Mouse (Mus musculus) neural tube, embryonic 12.5 days (tissue): ENCODE data around the gene Avil. TPM values are rescaled to one million over a fixed set of nuclear protein-coding genes. Genes with fewer than 3 reads are reported as not detected.
A peak's percentile ranks its signal among the peaks of the same experiment; 100 is the strongest.

Experiments
- ATAC-seq: fragments of 200-750 bp; cut with Nextera tagmentation; 2 replicates; pipeline ENCODE4 v1.8.0; 2017; ENCODE audit warnings: low read depth, mild to moderate bottlenecking, moderate TSS enrichment, moderate library complexity; ENCODE audit not compliant: low FRiP score
- H3K27ac ChIP-seq: fragments of 300-500 bp; sonication (generic); 2 replicates; pipeline ENCODE4 v1.5.1; 2016
- H3K27me3 ChIP-seq: fragments of 300-500 bp; sonication (generic); replicated peaks from 2 replicates; pipeline ENCODE4 v1.6.1; 2016; ENCODE audit warnings: mild to moderate bottlenecking
- H3K36me3 ChIP-seq: fragments of 300-500 bp; sonication (generic); 2 replicates; pipeline ENCODE4 v1.6.1; 2016; ENCODE audit warnings: mild to moderate bottlenecking
- H3K4me1 ChIP-seq: fragments of 300-500 bp; sonication (generic); 2 replicates; pipeline ENCODE4 v1.6.1; 2016
- H3K4me2 ChIP-seq: fragments of 300-500 bp; sonication (generic); replicated peaks from 2 replicates; pipeline ENCODE4 v1.6.1; 2016; ENCODE audit warnings: mild to moderate bottlenecking
- H3K4me3 ChIP-seq: fragments of 300-500 bp; sonication (generic); 2 replicates; pipeline ENCODE4 v1.5.1; 2016
- H3K9ac ChIP-seq: fragments of 300-500 bp; sonication (generic); 2 replicates; pipeline ENCODE4 v1.6.1; 2016; ENCODE audit warnings: mild to moderate bottlenecking
- H3K9me3 ChIP-seq: fragments of 300-500 bp; sonication (generic); 2 replicates; pipeline ENCODE4 v1.6.1; 2016; ENCODE audit warnings: mild to moderate bottlenecking
- WGBS: fragments of 180-500 bp; shearing (Covaris S2); methylation state at CpG from one replicate; pipeline ENCODE4 v1.1.7; 2016; 5-methylcytosine and 5-hydroxymethylcytosine counted together
- polyA plus RNA-seq: library from polyadenylated mRNA; unstranded; fragments of >200 nt; fragmentation: Nextera tagmentation; extraction: Ambion mirVana; gene quantifications from 2 replicates; pipeline ENCODE4 v1.2.1, GENCODE M21; 2016

The Avil gene
- polyA plus RNA-seq, 1 experiment from 2014 or later = 10.0 TPM

DNA sequence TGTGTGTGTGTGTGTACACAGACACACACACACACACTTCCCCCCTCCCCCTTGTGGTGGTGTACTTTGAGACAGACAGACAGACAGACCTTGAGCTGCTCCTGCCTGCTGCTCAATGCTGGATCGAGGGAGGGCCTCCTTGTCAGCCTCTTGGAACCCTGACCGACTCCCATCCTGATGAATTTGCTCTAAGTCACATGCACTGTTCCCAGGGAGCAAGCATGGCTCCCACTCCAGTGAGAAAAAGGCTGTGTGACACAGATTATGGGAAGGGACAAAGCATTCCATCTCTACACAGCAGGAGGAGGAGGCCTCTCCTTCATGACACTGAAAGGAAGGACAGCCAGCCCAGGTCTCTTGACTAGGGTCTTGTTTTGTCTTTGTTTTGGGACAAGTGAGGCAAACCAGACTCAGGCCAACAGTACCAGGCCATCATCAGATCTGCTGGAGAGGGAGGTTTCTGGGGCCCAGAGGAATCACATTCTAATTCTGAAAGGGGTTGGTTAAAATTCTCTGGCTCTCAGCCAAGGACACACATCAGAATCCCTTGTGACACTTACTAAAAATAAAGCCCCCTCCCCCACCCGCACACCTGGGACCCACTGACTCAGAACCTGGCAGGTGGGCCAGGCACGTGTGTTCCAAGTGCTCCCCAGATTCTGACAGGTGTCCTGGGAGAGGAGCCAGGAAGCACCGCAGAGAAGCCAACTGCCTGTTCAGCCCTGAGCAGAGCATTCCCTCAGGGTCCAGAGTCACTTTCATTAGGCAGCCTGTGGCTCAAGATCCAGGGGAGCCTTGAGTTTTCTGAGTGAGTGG, 16.1 kb upstream of the Avil start:
- ATAC-seq = no peak
- Histone ChIP-seq H3K9me3 (no peaks in the 10 kb centered on the region), H3K36me3 (peaks cover 4% of the 10 kb centered on the region), H3K4me3 (no peak overlapping the region), H3K27ac (no peak overlapping the region), H3K9ac (no peak overlapping the region), H3K4me1 (peaks cover 82% of the 10 kb centered on the region), H3K27me3 (no peaks in the 10 kb centered on the region; the same call in 1 of the 2 replicates), H3K4me2 (peak overlapping the region; percentile 93)
- 46% methylated on average over 5 of the region's 5 CpGs for WGBS

DNA sequence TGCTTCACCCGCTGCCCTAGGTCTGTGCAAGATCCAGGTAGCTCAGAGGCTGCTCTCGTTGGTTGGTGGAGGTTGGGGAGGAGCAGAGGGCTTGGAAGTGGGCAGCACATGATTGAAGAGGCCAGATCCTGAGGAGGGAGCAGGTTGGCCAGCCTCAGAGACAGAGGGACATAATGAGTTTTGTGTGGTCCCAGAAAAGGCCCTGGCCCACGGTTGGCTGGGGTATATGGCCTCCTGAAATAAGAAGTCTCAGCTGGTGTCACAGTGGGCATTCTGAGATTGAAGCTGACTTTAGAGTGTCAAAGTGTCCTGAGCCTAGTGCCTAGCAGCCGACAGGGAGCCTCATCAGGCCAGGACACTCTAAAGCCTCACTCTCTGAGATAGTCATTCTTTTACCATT, 15.4 kb upstream of the Avil start:
- H3K4me3 ChIP-seq = no peak overlapping the region
- ATAC-seq = no peak
- H3K4me1 ChIP-seq = peaks cover 79% of the 10 kb centered on the region
- H3K36me3 ChIP-seq = peaks cover 4% of the 10 kb centered on the region
- H3K9me3 ChIP-seq = no peaks in the 10 kb centered on the region
- H3K27ac ChIP-seq = no peak overlapping the region
- H3K4me2 ChIP-seq = no peak overlapping the region
- 79% methylated on average over 4 of the region's 4 CpGs for WGBS
- H3K9ac ChIP-seq = no peak overlapping the region
- no peaks in the 10 kb centered on the region; the same call in 1 of the 2 replicates for H3K27me3 ChIP-seq

DNA sequence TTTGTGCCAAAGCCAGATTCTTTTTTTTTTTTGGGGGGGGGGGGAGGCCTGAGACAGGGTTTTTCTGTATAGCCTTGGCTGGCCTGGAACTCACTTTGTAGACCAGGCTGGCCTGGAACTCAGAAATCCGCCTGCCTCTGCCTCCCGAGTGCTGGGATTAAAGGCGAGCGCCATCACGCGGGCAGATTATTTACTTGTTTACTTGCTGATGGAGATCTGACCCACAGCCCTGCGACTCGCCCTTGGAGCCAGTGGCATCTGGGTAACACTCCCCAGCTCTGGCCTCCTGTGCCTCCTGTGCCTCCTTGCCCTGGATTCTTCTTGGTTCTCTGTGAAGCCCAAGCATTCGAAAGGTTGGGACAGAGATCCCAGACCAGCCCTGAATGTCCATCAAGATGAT, 14.9 kb upstream of the Avil start:
- H3K4me1 ChIP-seq = peaks cover 76% of the 10 kb centered on the region
- no peak overlapping the region for H3K4me3 ChIP-seq
- H3K9ac ChIP-seq = no peak overlapping the region
- peaks cover 4% of the 10 kb centered on the region for H3K36me3 ChIP-seq
- H3K4me2 ChIP-seq = no peak overlapping the region
- no peak for ATAC-seq
- no peaks in the 10 kb centered on the region for H3K9me3 ChIP-seq
- WGBS = 99% methylated on average over 9 of the region's 9 CpGs
- no peak overlapping the region for H3K27ac ChIP-seq
- no peaks in the 10 kb centered on the region; the same call in 1 of the 2 replicates for H3K27me3 ChIP-seq

- H3K4me3 ChIP-seq = no peak overlapping the region
- peak overlapping the region; percentile 32; the same call in 1 of the 2 replicates for H3K4me2 ChIP-seq
- H3K27me3 ChIP-seq = no peaks in the 10 kb centered on the region; the same call in 1 of the 2 replicates
- no peak overlapping the region for H3K27ac ChIP-seq
- ATAC-seq = no peak; the same call in 1 of the 2 replicates
- H3K9me3 ChIP-seq = no peaks in the 10 kb centered on the region
- H3K4me1 ChIP-seq = peaks cover 76% of the 10 kb centered on the region
- H3K36me3 ChIP-seq = peaks cover 4% of the 10 kb centered on the region
- WGBS = 59% methylated on average over 4 of the region's 4 CpGs
- H3K9ac ChIP-seq = peak overlapping the region; percentile 38; the same call in 1 of the 2 replicates
These were observed 14.0 kb upstream of the Avil start for GRCm38 (mm10) chr10:126986541-126986961.

DNA sequence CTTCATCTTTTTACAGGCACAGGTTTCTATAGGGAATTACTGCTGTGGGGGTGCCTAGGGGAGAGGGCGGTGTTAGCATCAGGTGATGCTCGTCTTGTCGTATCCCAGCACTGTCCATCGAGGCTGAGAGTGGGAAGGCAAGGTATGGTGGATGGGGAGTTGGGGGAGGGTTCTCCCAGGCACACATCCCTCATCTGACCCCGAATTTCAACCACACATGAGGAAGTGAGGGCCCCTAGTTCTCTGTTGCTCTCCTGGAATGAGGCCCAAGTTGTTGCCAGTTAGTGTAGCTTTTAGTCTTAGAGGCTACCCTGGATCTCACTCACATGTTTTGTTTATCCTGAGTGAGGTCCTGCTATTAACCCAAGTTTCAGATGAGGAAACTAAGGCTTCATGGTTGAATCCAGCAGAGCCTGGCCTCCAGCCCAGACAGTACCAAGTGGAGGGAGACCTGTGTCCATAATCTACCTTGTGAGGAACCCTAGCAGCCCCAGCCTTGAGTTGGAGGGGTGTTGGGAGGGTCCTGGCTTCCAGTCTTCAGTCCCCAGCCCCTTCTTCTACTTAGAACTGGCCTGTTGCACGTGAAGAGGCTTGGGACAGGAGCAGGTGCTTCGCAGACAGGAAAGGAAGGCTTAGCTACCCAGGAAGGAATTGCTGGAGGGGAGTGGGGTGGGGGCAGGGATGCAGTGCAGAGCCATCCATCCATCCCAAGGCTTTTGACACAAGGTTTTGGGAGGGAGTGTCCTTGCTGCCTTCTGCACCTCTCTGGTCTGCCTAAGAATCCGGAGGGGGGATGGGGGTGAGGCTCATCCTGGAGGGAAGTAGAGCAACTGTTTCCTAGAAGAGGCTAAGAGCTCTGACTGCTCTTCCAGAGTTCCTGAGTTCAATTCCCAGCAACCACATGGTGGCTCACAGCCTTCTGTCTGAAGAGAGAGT, 13.1 kb upstream of the Avil start:
- peak overlapping the region; percentile 32; the same call in 1 of the 2 replicates for H3K4me2 ChIP-seq
- no peak overlapping the region for H3K9ac ChIP-seq

DNA sequence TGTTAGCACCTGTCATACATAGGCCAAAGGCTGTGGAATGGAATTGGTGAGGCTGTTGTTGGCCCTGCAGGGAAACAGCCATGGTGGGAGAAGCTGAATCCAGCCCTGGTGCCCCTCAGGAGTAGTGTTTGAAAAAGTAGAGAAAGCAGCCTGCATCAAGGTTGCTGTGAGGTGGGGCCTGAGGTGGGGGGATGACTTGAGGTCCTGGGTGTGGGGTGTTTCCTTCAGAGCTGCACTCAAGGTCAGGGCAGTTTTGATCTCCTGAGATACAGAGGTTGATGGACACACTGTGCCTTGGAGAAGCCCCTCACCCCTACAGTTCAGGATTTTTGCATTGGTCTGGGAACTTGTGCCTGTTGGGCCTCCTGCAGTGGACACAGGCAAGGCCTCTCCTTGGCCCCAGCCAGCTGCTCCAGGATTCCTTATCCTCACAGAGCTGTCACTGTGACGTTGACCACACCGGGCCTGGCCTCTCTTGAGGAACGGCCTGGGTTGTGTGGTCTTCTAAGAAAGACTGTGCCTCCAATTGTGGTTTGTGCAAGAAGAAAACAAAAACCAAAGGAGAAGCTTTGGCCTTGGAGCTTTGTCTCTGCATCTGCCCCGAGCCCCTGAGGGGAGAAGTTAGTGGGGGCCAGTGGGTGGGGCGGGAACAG, 11.9 kb upstream of the Avil start:
- peaks cover 56% of the 10 kb centered on the region for H3K4me1 ChIP-seq
- H3K27ac ChIP-seq = no peak overlapping the region
- H3K27me3 ChIP-seq = no peaks in the 10 kb centered on the region; the same call in 1 of the 2 replicates
- peaks cover 19% of the 10 kb centered on the region for H3K36me3 ChIP-seq
- 75% methylated on average over 5 of the region's 5 CpGs for WGBS
- ATAC-seq = no peak
- H3K4me2 ChIP-seq = no peak overlapping the region
- no peak overlapping the region for H3K4me3 ChIP-seq
- no peak overlapping the region for H3K9ac ChIP-seq
- H3K9me3 ChIP-seq = no peaks in the 10 kb centered on the region

More for the DNA sequence above, 13.1 kb upstream of the Avil start:
- H3K27ac ChIP-seq = 0 out of 2 replicates have a peak overlapping the region, but pooled peaks have one; percentile 2
- no peak overlapping the region for H3K4me3 ChIP-seq
- no peak for ATAC-seq
- H3K36me3 ChIP-seq = peaks cover 7% of the 10 kb centered on the region
- WGBS = 59% methylated on average over 8 of the region's 8 CpGs
- H3K4me1 ChIP-seq = peaks cover 68% of the 10 kb centered on the region
- no peaks in the 10 kb centered on the region for H3K9me3 ChIP-seq
- H3K27me3 ChIP-seq = no peaks in the 10 kb centered on the region; the same call in 1 of the 2 replicates

DNA sequence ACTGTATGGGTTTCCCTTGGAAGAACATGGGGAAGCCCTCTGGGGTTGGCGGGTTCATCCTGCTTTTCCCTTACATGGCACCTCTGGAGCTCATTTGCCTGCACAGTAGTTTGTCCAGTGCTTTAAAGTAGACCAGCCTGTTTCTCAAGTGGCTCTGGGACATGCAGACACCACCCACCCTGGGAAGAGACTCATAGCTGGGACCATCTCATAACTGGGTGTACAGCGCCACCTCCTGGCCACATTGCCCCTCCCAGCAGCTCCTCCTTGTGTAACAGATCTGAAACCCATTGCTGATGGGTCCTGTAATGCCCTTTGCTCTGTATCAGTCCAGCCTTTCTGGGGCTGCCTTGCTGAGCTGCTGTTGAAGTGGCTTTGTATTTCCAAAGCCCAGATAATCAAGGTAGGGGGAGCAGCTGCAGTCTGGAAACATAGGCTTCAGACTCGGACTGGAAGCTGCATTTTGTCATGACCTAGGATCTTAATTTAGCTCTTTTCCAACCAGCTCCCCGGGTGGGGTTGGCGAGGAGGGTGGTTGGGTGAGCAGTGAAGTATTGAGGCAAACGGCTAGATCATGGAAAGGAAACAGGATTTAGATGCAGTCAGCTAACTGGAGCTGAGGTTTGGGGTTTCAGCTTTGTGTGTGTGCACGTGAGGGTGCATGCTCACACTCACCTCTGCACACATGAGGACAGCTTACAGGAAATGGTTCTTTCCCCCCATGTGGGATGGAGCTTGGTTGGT, 10.0 kb upstream of the Avil start:
- peaks cover 41% of the 10 kb centered on the region for H3K4me1 ChIP-seq
- H3K9ac ChIP-seq = no peak overlapping the region
- 63% methylated on average over 7 of the region's 7 CpGs for WGBS
- H3K36me3 ChIP-seq = peaks cover 36% of the 10 kb centered on the region
- H3K4me2 ChIP-seq = no peak overlapping the region
- H3K9me3 ChIP-seq = no peaks in the 10 kb centered on the region
- ATAC-seq = peak; percentile 74
- no peak overlapping the region for H3K27ac ChIP-seq
- no peaks in the 10 kb centered on the region; the same call in 1 of the 2 replicates for H3K27me3 ChIP-seq
- H3K4me3 ChIP-seq = no peak overlapping the region

DNA sequence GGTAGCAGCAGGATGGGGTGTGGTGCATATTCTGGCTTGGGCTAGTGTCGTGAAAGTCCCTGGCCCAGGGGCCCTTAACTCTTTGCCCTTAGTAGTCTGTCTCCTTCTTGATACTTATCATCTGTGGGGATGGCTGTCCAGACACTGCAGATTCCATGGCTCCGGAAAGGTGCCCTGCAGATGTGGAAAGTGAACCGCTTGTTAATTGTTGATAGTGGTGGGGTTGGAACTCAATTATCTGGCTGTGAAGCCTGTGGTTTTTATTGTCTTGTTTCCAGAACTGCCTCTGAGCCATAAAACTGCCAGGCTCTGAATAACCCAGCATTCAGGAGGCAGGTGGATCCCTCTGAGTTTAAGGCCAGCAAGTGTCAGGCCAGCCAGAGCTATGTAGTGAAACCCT, 8.8 kb upstream of the Avil start:
- H3K36me3 ChIP-seq = peaks cover 40% of the 10 kb centered on the region
- no peak for ATAC-seq
- 29% methylated on average over 3 of the region's 3 CpGs for WGBS

DNA sequence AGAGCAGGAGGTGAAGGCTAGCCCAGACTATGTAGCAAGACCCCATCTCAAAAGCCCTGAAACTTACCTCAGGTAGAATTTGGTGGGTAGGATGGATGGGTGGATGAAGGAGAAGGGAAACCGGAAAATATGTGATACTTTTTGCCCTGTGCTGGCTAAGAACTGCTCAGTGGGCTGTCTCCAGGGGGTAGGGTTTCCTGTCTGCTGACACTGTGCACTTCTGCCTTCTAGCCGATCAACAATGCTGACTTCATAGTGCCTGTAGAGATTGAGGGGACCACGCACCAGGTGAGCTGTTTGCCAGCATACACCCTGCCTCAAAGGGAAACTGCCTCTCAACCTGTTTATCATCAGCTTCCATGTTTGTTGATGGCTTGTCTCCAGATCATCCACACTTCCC, 6.9 kb upstream of the Avil start:
- no peak overlapping the region for H3K4me3 ChIP-seq
- ATAC-seq = no peak
- WGBS = 94% methylated on average over 3 of the region's 3 CpGs
- no peaks in the 10 kb centered on the region for H3K27me3 ChIP-seq
- no peak overlapping the region for H3K27ac ChIP-seq
- no peaks in the 10 kb centered on the region for H3K9me3 ChIP-seq
- peaks cover 16% of the 10 kb centered on the region for H3K4me1 ChIP-seq
- peaks cover 55% of the 10 kb centered on the region for H3K36me3 ChIP-seq
- no peak overlapping the region for H3K9ac ChIP-seq
- no peak overlapping the region for H3K4me2 ChIP-seq

More for the DNA sequence above, 8.8 kb upstream of the Avil start:
- H3K27ac ChIP-seq = no peak overlapping the region
- no peak overlapping the region for H3K9ac ChIP-seq
- H3K4me2 ChIP-seq = no peak overlapping the region
- H3K9me3 ChIP-seq = no peaks in the 10 kb centered on the region
- peaks cover 31% of the 10 kb centered on the region for H3K4me1 ChIP-seq
- H3K27me3 ChIP-seq = no peaks in the 10 kb centered on the region; the same call in 1 of the 2 replicates
- no peak overlapping the region for H3K4me3 ChIP-seq

GRCm38 (mm10) chr10:126997340-126998113, 3.0 kb upstream of the Avil start:
- WGBS = 81% methylated on average over 13 of the region's 13 CpGs

More at GRCm38 (mm10) chr10:126997340-126998113, 3.0 kb upstream of the Avil start:
- peaks cover 65% of the 10 kb centered on the region for H3K36me3 ChIP-seq
- H3K27ac ChIP-seq = no peak overlapping the region
- ATAC-seq = no peak
- no peaks in the 10 kb centered on the region for H3K27me3 ChIP-seq
- H3K4me3 ChIP-seq = no peak overlapping the region
- no peaks in the 10 kb centered on the region for H3K4me1 ChIP-seq
- no peak overlapping the region for H3K9ac ChIP-seq
- H3K9me3 ChIP-seq = no peaks in the 10 kb centered on the region
- no peak overlapping the region for H3K4me2 ChIP-seq
